Mouse (Mus musculus) regulatory T cell (primary cell): ENCODE results near the gene Rcor1.
"Not testable (repeated sequence)": the region's sequence is repeated elsewhere in the genome, so short reads cannot be mapped to it uniquely, and the experiment has no call there.

Experiments
- in situ Hi-C: fragments of 300-600 bp; cut with MboI, MseI; formaldehyde crosslinking; loops from one replicate; pipeline ENCODE4 v1.15.1; 2025; ENCODE audit warnings: high pct_unique_total_duplicates

Gene Rcor1

DNA sequence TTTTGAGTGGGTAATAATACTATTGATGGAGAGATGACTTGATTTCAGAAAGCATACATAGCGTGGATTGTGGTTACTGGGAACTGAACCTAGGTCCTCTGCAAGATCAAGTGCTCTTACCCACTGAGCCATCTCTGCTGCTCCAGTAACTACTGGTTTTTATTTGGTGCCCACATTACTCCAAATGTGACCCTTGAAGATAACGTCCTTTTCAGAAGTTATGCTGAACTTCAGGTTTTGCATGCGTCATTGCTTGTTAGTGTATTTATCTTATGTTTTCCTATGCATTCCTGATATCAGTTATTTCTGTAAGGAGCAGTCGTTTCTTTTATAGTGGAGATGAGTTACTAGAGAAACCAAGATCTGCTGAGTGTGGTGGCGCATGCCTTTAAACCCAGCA, 26.2 kb downstream of the Rcor1 start:
- in situ Hi-C loops, result no loop called here

DNA sequence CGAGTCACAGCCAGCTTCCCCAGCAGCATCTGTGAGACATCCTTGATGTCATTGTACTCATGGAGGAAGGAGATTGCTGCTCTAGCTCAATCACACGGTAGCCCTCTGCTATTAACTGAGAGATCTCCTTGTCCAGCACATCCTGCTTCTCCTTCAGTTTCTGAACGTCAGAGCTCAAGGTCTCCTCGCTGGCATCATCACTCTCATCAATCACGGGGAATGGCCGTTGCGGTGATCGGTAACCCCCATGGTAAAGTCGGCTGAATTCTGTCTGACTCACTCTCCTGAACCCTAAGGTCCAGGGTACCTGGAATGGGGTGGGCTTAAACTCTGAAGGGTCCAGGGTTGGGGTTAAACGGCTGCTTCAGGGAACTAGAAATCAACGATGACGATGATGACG, 28.7 kb downstream of the Rcor1 start:
- in situ Hi-C loops, result no loop called here

DNA sequence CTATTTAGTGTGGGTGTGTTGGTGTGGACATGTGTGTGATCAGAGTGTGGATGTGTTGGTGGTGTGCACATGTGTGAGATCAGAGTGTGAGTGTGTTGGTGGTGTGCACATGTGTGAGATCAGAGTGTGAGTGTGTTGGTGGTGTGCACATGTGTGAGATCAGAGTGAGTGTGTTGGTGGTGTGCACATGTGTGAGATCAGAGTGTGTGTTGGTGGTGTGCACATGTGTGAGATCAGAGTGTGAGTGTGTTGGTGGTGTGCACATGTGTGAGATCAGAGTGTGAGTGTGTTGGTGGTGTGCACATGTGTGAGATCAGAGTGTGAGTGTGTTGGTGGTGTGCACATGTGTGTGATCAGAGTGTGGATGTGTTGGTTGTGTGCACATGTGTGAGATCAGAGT, 30.1 kb downstream of the Rcor1 start:
- in situ Hi-C loops, result not testable (repeated sequence)

DNA sequence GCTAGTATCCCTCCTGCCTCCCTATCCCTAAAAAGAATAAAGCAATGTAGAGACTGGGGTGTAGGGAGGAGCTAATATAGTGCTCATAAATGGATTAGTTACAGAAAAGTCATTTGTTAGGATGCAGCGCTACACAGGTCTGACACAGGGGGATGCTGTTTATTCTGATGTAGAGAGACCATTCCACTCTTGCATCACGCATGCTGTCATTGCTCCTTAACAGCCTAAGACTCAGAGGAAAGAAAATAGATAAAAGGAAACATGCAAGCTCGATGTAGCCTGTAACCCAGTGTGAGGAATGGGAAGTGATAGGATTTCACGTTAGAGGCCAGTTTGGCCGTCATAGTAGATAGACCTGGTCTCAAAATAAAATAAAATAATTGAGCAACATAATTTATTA, 31.9 kb downstream of the Rcor1 start:
- in situ Hi-C loops, result no loop called here

DNA sequence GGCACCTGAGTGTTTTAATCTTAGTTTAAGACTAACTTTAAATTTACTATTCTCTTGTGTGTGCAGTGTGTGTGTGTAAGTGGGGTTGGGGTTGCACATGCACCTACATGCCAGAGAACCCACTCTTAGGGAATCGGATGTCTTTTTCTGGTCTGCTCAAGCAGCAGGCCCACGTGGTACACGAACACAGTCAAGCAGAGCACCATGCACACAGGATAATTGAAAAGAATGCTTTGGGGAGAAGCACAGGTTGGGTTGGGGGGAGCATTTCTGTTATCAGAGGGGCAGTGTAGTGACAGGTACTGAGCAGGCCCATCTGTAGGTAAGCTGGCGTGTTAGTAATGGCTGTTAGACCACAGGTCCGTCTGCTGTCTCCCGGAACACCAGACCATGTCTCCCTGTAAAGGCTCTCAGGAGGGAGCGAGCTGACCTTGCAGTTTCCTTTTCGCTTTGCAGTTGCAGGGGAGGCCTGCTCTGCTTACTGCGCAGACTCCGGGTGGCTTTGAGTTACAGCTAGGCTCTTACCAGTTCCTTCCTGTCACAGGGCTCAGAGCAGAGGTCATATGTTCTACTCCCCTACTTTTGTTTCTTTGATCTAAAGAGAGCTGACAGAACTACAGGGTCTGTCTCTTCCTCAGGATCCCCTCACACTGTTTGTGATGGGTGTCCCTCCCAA, 32.5 kb downstream of the Rcor1 start:
- in situ Hi-C loops, result no loop called here

DNA sequence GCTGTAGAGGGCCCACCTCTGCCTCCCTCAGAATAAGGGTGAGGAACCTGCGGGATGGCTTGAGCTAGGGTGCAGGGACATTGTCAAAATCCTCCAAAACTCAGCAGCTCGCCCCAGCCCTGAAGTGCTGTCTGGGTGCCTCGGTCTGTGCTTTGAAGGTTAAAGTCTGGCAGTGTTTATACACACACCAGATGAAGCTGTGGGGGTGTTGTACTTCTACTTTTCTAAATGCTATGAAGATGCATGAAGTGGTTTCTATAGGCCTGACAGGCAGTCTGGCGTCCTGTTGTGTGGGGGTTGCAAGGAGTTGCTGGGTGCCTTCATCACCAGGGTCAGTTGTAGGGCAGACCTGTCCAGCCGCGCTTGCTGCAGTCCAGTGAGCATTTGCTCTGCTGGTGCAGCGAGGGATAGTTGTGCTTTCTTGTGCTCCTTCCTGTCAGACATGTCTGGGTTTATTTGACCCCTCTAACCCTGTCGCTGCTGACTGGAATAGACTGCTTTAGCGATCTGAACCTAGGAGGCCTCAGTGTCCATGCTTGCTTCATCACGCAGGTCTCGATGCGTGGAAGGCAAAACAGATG, 37.3 kb downstream of the Rcor1 start:
- in situ Hi-C loops, result no loop called here

DNA sequence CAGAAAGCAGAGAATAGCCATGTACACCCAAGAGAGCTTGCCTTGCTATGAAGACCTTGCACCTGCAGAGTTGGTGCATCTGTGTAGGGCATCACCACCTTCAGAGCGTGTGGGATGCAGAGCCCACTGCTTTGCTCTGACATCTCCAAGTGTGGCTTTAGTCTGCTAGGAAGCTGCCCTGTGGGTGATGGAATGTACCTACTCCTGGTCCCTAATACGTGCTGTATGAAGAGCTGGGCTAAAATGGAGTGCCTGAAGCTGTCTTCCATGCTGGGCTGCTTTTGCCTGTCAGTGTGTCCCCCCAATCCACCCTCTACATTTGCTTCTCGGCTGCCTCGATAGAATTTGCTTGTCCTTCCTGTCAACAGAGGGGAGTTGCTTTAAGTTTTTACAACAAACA, 46.4 kb downstream of the Rcor1 start:
- in situ Hi-C loops, result no loop called here

DNA sequence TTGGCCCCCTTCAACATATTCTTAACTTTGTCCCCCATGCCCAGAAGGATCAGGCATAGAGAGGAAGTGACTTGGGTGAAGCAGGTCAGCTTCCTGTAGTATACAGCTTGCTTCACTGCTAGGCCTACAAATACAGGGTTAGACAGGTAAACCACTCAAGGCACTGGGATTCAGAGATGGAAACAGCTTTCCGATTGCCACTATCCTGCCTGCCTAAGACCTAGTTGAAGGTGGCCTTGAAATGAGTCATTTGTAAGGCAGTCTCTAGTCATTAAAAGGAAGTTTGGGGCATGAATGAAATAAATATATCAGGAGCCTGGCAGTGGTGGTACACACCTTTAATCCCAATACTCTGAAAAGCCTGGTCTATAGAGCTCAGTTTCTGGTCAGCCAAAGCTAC, 47.9 kb downstream of the Rcor1 start:
- in situ Hi-C loops, result no loop called here

DNA sequence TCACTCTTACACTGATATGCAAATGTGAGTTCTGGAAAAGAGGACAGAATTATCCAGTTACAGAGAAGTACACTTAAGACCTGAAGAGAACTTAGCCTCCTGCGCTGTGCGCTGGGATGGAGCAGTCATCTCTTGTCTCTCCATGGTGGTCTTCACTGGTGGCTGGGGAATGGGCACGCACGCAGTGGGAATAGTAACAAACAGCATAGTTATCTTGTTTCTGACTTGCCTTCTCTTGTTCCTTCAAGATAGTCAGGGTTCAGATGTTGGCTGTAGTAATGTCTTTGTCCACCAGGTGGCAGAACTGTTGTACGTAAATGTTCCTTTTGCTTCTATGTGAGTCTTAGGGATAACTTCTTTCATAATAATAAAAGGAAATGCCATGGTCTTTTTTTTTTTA, 49.0 kb downstream of the Rcor1 start:
- in situ Hi-C loops, result no loop called here

DNA sequence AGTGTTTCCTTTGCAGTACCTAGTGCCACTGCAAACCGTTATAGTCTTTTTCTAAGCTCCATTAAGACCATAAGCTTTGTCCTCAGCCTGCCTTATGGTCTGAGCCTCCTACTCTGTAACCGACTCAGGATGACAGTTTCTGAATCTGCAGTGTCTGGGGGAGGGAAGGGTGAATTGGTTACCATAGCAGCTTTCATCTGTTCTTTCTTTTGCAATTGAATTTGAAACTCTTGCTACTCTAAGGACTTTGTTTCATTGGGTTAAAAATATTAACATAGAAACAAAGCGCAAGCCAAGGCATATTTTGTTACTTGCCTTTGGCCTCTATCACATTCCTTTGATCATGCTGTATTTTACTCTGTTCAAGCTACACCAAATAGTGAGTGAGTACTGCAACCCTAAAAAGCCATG, 49.6 kb downstream of the Rcor1 start:
- in situ Hi-C loops, result no loop called here

DNA sequence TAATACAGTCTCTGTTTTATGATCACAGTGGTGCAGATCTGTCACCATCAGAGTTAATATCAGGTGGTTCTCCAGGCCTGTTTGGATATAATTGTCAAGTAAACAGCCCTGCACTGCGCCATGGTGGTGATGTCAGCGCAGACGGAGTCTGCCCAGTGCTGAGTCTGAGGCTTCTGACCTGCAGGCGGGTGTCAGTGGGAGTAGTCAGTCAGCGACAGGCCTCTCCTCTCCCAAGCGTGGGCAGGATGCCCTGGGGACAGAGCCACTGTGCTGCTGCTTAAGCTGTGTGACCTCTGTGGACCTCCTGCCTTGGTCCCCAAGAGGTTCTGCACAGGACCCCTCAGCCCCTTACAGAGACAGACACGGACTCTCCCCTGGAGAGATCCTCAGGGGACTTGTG, 50.0 kb downstream of the Rcor1 start:
- in situ Hi-C loops, result no loop called here

DNA sequence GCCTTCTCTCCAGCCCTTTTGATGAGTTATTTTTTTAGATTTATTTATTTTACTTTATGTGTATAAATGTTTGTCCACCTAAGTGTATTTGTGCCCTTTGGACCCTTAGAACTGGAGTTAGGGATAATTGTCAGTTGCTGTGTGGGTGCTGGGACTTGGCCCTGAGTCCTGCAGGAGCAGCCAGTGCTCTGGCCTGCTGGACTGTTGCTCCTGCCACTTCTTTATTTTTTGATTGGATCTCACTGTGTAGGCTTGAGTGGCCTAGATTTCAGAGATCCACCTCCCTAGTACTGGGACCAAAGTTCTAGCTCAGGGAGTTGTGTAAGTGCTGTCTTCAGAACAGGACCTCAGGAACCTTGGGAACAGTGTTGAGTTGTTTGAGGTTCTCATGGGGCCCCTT, 51.6 kb downstream of the Rcor1 start:
- in situ Hi-C loops, result no loop called here

DNA sequence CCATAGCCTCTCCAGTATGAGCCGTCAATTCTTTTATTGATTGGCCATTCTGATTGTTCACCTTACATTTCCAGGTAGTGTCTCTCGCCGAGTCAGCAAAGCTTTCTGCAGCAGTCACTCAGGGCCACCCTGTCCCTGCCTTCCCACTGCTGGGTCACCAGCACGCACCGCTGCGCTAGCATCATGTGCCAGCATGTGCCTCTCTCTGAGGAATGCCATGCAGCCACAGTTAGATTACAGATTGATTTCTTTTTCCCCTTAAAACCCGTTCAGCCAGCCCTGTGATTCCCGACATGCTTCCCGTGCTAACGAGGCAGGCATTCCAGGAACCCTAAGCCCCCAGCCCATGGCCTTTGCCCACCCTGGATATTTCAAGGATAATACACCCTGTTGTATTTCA, 52.8 kb downstream of the Rcor1 start:
- in situ Hi-C loops, result no loop called here

DNA sequence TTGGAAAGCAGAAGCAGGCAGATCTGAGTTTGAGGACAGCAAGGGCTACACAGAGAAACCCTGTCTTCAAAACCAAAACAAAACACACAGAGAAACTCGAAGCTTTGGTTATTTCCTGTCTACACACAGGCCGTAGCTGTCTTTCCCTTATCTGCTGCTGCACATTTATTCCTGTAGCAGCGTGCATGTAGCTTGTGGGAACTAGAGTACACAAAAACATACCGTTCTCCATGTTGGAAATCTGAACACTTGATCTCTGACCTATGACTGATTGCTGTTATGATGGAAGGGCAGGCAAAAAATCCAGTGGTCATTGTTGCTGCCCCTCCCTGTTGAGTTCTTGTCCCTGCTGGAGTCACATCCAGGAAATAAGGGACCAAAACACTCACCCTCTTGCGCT, 54.9 kb downstream of the Rcor1 start:
- in situ Hi-C loops, result no loop called here

DNA sequence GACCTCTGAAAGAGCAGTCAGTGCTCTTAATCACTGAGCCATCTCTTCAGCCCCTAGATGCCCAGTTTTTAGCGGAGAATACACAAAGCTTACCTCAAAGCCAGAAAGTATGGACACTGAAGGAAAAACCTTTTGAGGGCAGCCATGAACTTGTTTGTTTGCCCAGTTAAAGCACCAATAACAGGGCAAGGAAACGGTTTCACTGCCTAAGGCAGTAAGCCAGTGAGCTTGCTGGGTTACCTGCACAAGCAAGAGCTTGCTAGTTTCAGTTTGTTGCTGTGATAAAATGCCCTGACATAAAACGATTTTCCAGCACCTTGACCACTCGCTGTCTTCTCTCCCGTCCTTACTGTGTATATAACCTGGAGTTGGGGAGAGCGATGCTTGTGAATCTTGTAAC, 55.9 kb downstream of the Rcor1 start:
- in situ Hi-C loops, result no loop called here

DNA sequence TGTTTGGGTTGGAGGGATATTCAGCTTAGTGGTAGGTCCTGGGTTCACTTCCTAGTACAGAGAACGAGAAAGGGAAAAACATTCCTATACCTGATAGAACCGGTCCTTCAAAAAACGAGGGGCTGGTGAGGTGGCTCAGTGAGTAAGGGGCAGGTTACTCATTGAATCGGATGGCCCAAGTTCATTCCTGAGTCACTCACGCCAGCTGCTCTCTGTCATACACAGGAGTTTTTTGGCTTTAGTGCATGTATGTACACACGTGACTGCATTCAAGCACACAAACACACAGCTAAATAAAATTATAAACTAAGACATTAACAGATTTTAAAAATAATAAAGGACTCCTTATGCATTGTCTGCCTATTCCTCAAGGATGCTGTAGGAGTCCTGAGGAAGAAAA, 57.1 kb downstream of the Rcor1 start:
- in situ Hi-C loops, result no loop called here

DNA sequence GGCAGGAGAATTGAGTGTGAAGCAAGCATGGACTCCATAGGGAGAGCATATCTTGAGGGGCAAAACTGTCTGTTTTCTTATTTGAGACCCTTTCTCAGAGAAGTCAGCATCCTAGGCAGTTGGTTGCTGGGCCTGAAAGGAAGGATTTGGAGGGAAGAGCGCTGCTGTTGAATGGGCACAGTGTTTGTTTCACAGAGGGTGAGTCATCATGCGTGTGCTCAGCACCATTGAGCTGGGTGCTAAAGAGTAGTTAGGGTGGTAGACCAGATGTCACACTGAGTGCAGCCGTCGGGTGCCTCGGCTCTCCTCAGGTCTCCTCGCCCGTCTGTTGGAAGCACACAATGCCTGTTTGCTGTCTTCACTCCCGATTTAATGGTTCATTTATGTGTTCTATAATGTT, 57.9 kb downstream of the Rcor1 start:
- in situ Hi-C loops, result no loop called here

DNA sequence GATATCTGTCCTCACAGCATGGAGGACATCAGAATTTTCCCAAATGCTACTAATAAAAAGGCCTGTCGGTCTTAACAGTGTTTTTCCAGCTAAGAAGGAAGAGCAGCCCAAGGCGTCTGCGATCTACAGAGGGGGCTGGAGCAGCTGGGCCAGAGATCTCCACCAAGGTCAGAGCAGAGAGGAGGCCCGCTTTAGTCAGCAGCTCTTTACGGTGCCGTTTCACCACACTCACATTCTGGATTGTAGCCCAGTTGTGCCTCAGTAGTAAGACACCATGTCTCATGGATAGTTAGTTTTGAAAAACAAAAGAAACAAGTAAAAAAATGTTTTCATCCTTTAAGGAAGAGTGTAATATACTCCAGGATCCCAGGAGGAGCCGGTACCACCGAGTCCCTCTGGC, 72.0 kb downstream of the Rcor1 start:
- in situ Hi-C loops, result no loop called here

DNA sequence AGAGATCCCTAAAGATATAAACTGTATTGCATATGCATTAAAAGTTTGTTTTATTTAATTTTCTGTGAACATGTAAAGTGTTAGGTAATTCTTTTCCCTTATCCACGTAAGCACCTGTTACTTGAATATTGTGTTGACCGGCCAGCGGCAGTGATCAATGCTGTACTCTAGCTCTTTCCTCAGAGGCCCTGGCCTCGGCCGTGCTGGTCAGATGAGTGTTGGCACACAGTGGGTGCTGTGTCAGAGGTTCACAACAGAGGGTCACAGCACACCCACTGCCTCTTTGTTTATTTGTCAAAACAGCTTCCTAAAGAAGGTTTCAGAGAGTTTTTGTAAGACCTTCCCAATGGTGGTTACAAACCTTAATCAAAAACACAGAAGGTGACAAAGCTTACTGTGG, 75.4 kb downstream of the Rcor1 start:
- in situ Hi-C loops, result no loop called here

DNA sequence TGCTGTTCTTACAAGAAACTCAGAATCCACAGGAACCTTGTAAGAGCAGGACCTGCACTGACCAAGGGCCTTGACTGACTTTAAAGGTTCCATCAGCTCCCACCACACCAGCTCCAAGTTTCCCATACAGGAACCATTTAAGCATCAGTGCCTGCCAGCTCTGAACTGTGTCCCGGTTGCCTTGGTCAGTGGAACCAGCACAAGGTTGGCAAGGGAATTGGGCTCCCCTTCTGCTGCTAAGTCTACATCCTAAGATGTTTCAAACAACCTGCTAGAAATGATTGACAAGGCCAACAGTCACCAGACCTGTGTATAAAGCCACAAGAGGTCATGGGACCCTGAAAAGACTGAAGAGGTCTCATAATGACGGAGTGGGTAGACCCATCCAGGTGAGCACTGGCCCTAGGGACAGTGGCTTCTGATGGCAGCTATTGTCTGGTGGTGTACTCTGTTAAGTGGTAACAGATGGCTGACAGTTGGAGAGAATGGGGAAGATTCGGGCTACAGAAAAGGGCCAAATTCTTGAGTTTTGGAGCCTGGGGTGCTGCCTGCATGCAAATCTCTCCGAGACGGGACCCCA, 80.4 kb downstream of the Rcor1 start:
- in situ Hi-C loops, result no loop called here

DNA sequence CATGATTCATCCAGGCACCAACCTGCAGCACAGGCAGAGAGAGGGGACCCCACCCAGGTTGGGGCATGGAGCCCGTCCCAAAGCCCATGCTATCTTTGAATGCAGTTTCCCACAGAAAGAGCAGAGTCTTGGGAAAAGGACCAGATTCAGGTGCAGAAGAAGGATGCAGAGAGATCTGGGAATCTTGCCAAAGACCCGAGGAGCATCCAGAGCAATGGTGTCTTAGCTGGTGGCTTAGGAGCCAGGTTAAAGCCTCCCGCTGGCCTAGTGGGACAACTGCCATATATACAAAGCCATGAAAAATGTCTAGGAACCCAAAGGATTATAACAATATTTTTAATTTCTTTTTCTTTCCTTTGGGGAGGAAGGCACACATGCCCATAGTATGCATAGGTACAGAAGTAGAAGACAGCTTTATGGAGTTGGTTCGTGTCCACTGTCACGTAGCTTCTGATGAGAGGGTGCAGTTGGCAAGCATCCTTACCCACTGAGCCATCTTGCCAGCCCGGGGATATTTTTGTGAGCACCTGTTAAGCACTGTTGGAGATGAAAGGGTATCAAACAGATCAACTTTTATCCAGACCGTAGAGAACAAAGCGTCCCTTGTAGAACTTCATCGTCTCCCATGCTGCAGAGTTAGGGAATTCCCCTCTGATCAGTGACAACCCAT, 82.0 kb downstream of the Rcor1 start:
- in situ Hi-C loops, result no loop called here

DNA sequence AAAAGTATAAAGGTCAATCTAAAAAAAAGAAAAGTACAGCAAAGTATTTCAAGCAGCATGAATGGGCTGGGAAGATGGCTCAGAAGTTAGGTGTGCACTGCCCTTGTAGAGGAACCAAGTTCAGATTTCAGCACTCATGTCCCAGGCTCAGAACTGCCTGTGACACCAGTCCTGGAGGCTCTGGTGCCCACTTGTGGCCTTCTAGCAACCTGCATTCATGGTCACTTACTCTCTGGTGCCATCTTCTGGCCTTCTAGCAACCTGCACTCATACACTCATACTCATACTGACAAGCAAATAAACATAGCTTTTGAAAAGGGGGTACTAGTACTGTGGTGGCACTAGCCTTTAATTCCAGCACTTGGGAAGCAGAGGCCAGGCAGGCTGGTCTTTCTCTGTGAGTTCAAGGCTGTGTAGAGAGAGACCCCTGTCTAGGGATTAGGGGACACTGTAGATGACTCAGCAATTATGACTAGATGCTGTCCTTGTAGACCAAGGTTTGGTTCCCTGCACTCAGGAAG, 83.2 kb downstream of the Rcor1 start:
- in situ Hi-C loops, result no loop called here
